Mouse (Mus musculus) hindbrain, embryonic 15.5 days (tissue): ENCODE measurements at regions not wholly inside any gene's neighbourhood (a gene's known extent, or its start where the extent isn't known, plus 50 kb on each side); places are given as distances from the start of the nearest gene placed in this dataset.

Experiments
- ATAC-seq: fragments of 200-750 bp; cut with Nextera tagmentation; 2 replicates; pipeline ENCODE4 v1.8.0; 2017; ENCODE audit warnings: low read depth, moderate number of reproducible peaks, moderate TSS enrichment; ENCODE audit not compliant: low FRiP score
- H3K27ac ChIP-seq: fragments of 300-500 bp; sonication (generic); replicated peaks from 2 replicates; pipeline ENCODE4 v1.5.1; 2015; ENCODE audit warnings: mild to moderate bottlenecking, inconsistent platforms
- H3K27me3 ChIP-seq: fragments of 300-500 bp; sonication (generic); 2 replicates; pipeline ENCODE4 v1.6.1; 2015; ENCODE audit warnings: control low read depth, inconsistent platforms
- H3K36me3 ChIP-seq: fragments of 300-500 bp; sonication (generic); 2 replicates; pipeline ENCODE4 v1.6.1; 2015; ENCODE audit warnings: control low read depth, inconsistent platforms
- H3K4me1 ChIP-seq: fragments of 300-500 bp; sonication (generic); replicated peaks from 2 replicates; pipeline ENCODE4 v1.6.1; 2015; ENCODE audit warnings: control low read depth, inconsistent platforms
- H3K4me2 ChIP-seq: fragments of 300-500 bp; sonication (generic); 2 replicates; pipeline ENCODE4 v1.6.1; 2015; ENCODE audit warnings: moderate library complexity, mild to moderate bottlenecking, inconsistent platforms
- H3K4me3 ChIP-seq: fragments of 300-500 bp; sonication (generic); 2 replicates; pipeline ENCODE4 v1.5.1; 2015; ENCODE audit warnings: mild to moderate bottlenecking, inconsistent platforms
- H3K9ac ChIP-seq: fragments of 300-500 bp; sonication (generic); 2 replicates; pipeline ENCODE4 v1.6.1; 2015; ENCODE audit warnings: inconsistent platforms
- H3K9me3 ChIP-seq: fragments of 300-500 bp; sonication (generic); 2 replicates; pipeline ENCODE4 v1.6.1; 2016; ENCODE audit warnings: control low read depth, inconsistent platforms
- WGBS: fragments of 180-500 bp; shearing (Covaris S2); methylation state at CpG from one replicate; pipeline ENCODE4 v1.1.7; 2015; 5-methylcytosine and 5-hydroxymethylcytosine counted together

DNA sequence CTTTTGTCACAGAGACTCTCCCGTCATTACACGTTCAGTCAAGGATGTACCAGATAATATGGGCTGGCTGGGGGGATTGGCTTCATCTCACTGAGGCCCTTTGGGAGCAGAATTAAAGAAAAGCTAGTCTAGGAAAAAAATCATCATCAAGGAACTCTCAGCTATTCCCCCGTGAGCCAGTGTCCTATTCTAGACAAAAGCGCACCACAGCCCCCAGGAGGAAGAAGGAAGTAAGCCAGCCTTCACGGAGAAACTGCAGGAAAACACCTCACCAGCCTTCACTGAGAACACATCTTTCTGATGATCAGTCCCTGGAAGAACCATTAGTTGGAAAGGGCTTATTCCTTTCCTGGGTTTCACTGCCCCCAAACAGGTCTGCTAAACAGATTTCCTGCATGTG lies 154.8 kb upstream of the Dapk1 start:
- Histone ChIP-seq H3K4me1 (no peaks in the 10 kb centered on the region), H3K4me3 (no peak overlapping the region), H3K4me2 (no peak overlapping the region), H3K36me3 (no peaks in the 10 kb centered on the region), H3K9ac (no peak overlapping the region), H3K27me3 (no peaks in the 10 kb centered on the region), H3K27ac (no peak overlapping the region), H3K9me3 (no peaks in the 10 kb centered on the region)
- 57% methylated on average over 5 of the region's 5 CpGs for WGBS
- no peak for ATAC-seq

GRCm38 (mm10) chr13:60450721-60451506 lies 150.8 kb upstream of the Dapk1 start:
- no peak overlapping the region for H3K9ac ChIP-seq
- ATAC-seq: no peak
- no peak overlapping the region for H3K4me3 ChIP-seq
- H3K27me3 ChIP-seq: no peaks in the 10 kb centered on the region
- H3K36me3 ChIP-seq: no peaks in the 10 kb centered on the region
- H3K27ac ChIP-seq: no peak overlapping the region
- peaks cover 5% of the 10 kb centered on the region; the same call in 1 of the 2 replicates for H3K4me1 ChIP-seq
- 80% methylated on average over 10 of the region's 10 CpGs for WGBS
- no peaks in the 10 kb centered on the region for H3K9me3 ChIP-seq
- H3K4me2 ChIP-seq: no peak overlapping the region

GRCm38 (mm10) chr13:60453821-60454483 lies 147.8 kb upstream of the Dapk1 start:
- Histone ChIP-seq H3K4me2 (no peak overlapping the region), H3K9ac (no peak overlapping the region), H3K4me3 (no peak overlapping the region), H3K36me3 (no peaks in the 10 kb centered on the region), H3K27ac (no peak overlapping the region), H3K9me3 (no peaks in the 10 kb centered on the region), H3K4me1 (peaks cover 5% of the 10 kb centered on the region; the same call in 1 of the 2 replicates), H3K27me3 (no peaks in the 10 kb centered on the region)
- WGBS: 92% methylated on average over 9 of the region's 9 CpGs
- no peak for ATAC-seq

- ATAC-seq: peak; percentile 51; the same call in 1 of the 2 replicates
- no peak overlapping the region; the same call in 1 of the 2 replicates for H3K4me2 ChIP-seq
- H3K27ac ChIP-seq: no peak overlapping the region
- no peak overlapping the region for H3K9ac ChIP-seq
- H3K27me3 ChIP-seq: no peaks in the 10 kb centered on the region
- 29% methylated on average over 15 of the region's 15 CpGs for WGBS
- no peaks in the 10 kb centered on the region for H3K36me3 ChIP-seq
- H3K4me3 ChIP-seq: no peak overlapping the region
- peaks cover 5% of the 10 kb centered on the region; the same call in 1 of the 2 replicates for H3K4me1 ChIP-seq
- no peaks in the 10 kb centered on the region for H3K9me3 ChIP-seq
Observed at GRCm38 (mm10) chr13:60455033-60455619, 146.6 kb upstream of the Dapk1 start.

DNA sequence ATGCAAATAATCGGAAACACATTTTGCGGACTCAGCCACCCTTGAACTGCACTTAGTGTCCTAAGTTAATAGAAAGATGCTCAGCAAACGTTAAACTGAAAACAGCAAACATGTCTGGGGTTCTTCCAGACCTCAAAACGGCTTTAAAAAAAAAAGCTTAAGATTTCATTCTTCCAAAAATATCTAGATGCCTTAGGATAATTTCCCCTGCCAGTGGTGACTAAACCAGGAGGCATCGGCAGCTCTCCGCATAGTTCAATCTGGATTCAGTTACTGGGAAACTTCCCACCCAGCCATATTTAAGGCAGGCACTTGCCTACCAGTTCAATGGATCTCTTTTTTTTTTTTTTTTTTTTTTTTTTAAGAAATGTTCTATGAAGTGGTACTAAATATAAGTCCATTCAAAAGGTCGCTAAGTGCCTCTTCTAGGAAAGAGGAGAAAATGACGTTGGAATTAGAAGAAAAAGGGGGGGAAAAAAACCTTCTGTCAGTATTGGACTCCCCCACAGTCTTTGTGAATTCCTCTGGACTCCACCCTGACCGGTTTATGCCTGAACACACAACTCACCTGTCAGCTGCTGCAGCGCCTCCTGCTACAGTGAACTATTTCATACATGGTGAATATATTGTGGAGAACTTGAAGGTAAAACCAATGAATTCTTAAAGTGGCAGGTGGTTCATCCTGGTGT lies 145.7 kb upstream of the Dapk1 start:
- H3K4me2 ChIP-seq: no peak overlapping the region
- ATAC-seq: no peak
- no peak overlapping the region for H3K9ac ChIP-seq
- no peaks in the 10 kb centered on the region for H3K9me3 ChIP-seq
- H3K4me1 ChIP-seq: peaks cover 5% of the 10 kb centered on the region; the same call in 1 of the 2 replicates
- H3K36me3 ChIP-seq: no peaks in the 10 kb centered on the region
- H3K27ac ChIP-seq: no peak overlapping the region
- H3K4me3 ChIP-seq: no peak overlapping the region
- WGBS: 84% methylated on average over 10 of the region's 10 CpGs
- no peaks in the 10 kb centered on the region for H3K27me3 ChIP-seq

DNA sequence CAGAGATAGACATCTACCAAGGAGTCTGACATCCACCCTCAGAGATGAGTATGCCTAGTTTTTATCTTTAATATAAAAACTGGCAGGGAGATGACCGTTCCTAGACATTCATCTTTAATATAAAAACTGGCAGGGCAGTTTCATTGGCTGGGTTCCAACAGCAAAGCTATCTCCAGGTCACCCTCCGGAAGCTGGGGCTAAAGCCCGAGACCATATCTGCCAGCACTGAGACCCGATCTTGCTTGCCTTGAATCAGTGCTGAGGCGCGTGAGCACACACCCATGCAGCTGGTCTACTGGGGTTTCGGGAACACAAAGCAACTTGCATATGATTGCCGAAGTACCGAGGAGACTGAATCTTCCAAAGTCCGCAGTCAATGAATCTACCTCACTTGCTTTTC lies 144.5 kb upstream of the Dapk1 start:
- Histone ChIP-seq H3K4me2 (no peak overlapping the region), H3K4me1 (peaks cover 5% of the 10 kb centered on the region; the same call in 1 of the 2 replicates), H3K27me3 (no peaks in the 10 kb centered on the region), H3K4me3 (no peak overlapping the region), H3K27ac (no peak overlapping the region), H3K9me3 (no peaks in the 10 kb centered on the region), H3K9ac (no peak overlapping the region), H3K36me3 (no peaks in the 10 kb centered on the region)
- no peak for ATAC-seq
- WGBS: 94% methylated on average over 10 of the region's 10 CpGs

GRCm38 (mm10) chr13:60459002-60459401 lies 142.7 kb upstream of the Dapk1 start:
- Histone ChIP-seq H3K9ac (no peak overlapping the region), H3K4me2 (no peak overlapping the region), H3K4me3 (no peak overlapping the region), H3K27me3 (no peaks in the 10 kb centered on the region), H3K4me1 (peaks cover 5% of the 10 kb centered on the region; the same call in 1 of the 2 replicates), H3K36me3 (no peaks in the 10 kb centered on the region), H3K27ac (no peak overlapping the region), H3K9me3 (no peaks in the 10 kb centered on the region)
- ATAC-seq: no peak
- WGBS: 91% methylated on average over 5 of the region's 5 CpGs

DNA sequence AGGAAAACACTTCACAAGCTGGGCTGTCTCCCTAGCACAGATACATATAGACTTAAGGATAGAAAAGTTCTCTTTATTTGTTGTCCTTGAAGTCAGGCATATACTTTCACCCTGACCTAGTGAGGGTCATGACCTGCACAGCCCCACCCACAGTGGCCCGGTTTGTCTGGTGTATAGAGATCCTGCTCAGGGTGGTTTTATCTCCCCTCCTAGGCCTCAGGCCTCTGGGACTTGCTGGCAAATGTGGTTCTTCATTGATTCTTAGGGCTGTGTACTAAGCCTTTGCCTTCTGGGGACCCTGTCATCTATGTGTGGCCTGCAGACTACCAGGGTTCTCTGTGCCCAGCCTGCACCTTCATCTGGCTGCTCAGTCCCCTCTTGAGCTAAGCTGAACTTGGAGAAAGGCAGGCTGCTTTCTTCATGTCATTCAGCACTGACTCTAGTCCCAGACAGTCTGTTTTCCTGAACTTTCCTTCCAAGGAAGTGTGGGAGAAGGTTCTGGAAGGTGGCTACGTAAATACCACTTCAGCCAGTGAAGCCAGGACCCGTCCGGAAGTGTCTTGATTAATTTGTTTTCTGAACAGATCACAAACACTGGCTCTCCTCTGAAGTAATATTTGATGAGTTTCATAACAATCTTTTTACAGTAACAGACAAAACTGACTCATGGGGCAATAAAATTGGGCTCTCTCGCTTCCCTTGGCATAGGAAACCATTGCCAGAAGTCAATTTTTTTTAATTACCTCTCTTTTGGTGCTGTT lies 135.0 kb upstream of the Dapk1 start:
- ATAC-seq: no peak
- WGBS: 90% methylated on average over 5 of the region's 5 CpGs

DNA sequence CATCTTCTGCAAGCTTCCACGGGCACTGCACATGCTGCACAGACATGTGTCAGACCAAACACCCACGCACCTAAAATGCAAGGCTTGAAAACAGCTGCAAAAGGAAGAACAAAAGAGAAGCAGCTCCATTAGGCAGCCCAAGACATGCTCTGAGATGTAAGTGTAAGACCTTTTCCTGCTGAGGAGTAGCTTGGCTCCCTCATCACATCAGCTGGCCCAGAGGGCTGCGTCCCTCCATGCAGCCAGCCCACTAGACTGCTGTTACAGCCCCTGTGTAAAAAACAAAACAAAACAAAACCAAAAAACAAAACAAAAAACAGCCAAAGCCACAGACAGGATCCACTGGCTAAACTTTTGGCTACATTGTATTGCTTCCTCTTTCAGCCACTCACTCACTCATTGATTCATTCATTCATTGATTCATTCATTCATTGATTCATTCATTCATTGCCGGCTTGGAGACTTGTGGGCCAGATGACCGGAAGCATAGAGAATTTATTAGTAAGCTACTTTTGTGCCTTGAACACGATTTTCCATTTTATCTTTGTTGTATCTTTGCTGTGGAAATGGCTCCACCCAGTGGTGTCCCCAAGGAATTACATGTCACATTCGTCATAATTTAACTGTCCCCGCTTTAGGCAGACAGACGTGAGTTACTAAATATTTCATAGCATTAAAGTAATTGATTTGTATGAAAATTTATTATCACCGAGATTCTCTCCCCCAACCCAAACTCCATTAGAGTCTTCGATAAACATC lies 133.7 kb upstream of the Dapk1 start:
- no peak overlapping the region for H3K27ac ChIP-seq
- 0 out of 2 replicates have a peak, but pooled peaks cover 4% of the 10 kb centered on the region for H3K4me1 ChIP-seq
- no peak for ATAC-seq
- no peak overlapping the region for H3K9ac ChIP-seq
- H3K27me3 ChIP-seq: no peaks in the 10 kb centered on the region
- H3K9me3 ChIP-seq: no peaks in the 10 kb centered on the region
- H3K4me2 ChIP-seq: no peak overlapping the region
- H3K36me3 ChIP-seq: no peaks in the 10 kb centered on the region
- no peak overlapping the region for H3K4me3 ChIP-seq
- 20% methylated on average over 11 of the region's 11 CpGs for WGBS

More for the DNA sequence above, 135.0 kb upstream of the Dapk1 start:
- no peak overlapping the region for H3K9ac ChIP-seq
- no peak overlapping the region for H3K4me2 ChIP-seq
- no peaks in the 10 kb centered on the region for H3K9me3 ChIP-seq
- H3K27me3 ChIP-seq: no peaks in the 10 kb centered on the region
- H3K27ac ChIP-seq: no peak overlapping the region
- H3K4me3 ChIP-seq: no peak overlapping the region
- no peaks in the 10 kb centered on the region for H3K36me3 ChIP-seq
- 0 out of 2 replicates have a peak, but pooled peaks cover 4% of the 10 kb centered on the region for H3K4me1 ChIP-seq

GRCm38 (mm10) chr13:60470426-60471398 lies 131.0 kb upstream of the Dapk1 start:
- Histone ChIP-seq H3K27ac (peak overlapping the region; percentile 42; the same call in 1 of the 2 replicates), H3K4me3 (no peak overlapping the region), H3K27me3 (no peaks in the 10 kb centered on the region), H3K4me1 (0 out of 2 replicates have a peak, but pooled peaks cover 4% of the 10 kb centered on the region), H3K9ac (no peak overlapping the region), H3K36me3 (no peaks in the 10 kb centered on the region), H3K4me2 (no peak overlapping the region), H3K9me3 (no peaks in the 10 kb centered on the region)
- 73% methylated on average over 16 of the region's 17 CpGs for WGBS
- ATAC-seq: peak; percentile 50
